ENCODE assay signal across 18 mouse cellular contexts in the genomic region with DNA sequence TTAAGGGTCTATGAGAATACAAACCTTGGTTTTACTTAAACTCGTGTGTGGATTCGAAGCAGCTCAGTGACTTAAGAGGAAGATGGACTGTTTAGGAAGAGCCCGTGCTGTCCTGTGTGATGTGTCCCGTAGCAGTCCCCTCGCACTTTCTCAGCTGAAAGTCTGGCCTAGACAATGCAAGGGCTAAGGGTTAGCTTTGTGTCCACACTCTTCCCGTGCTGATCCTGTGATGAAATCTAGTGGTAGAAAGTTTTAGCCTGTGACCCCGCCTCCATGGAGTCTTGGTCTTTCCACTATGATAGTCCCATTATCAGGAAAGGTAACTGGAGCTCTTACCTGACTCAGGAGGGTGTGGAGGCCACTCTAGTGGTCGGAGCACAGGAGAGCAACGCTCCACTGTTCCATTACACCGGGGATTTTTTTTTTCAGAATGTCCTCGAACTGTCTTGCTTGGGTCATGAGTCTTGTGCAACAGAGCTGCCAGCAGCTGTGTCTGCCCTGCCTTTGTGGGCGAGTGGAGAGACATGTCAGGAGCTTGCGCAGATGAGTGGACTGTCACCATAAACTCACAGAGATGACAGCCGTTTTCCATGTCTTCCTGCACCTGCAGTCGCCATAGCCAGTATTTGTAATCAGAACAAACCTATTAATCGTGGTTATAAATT. TPM values are rescaled to one million over a fixed set of nuclear protein-coding genes. Genes with fewer than 3 reads are reported as not detected.
DNase-seq lines count a peak whose midpoint lies in the region; ATAC-seq and TF ChIP-seq lines count a peak whose summit lies in the region.
"Had no signal": no experiment of that assay in that cellular context is flagged by ENCODE, and none has a peak within 500 bp of the region (broad histone marks: within the 10 kb centered on the region; RNA-seq: fewer than 3 reads in every experiment).

No protein-coding gene starts in this region.

- no peak for TF ChIP-seq CTCF in liver, embryonic 14.5 days (IDR thresholded peaks at IDR 0.05; ENCODE audit: low read depth)

- no peak overlapping the region for H3K4me3 ChIP-seq in heart, embryonic 11.5 days (ENCODE audit: low read depth, low read length)
- H3K4me3 ChIP-seq in liver, embryonic 14.5 days (ENCODE audit: insufficient read depth in 1 of 2, low read depth in 2 of 2, low read length in 2 of 2) = no peak overlapping the region
- H3K4me3 ChIP-seq: hindbrain, embryonic 13.5 days; limb, embryonic 15.5 days had no signal

- H3K9me3 ChIP-seq in heart, embryonic 11.5 days (replicated peaks; ENCODE audit: control insufficient read depth, low read length) = no peaks in the 10 kb centered on the region
- H3K9me3 ChIP-seq in liver, embryonic 14.5 days (ENCODE audit: control insufficient read depth, low read length) = no peaks in the 10 kb centered on the region
- H3K9me3 ChIP-seq: G1E; hindbrain, embryonic 13.5 days; limb, embryonic 15.5 days had no signal

- no peak overlapping the region for H3K4me2 ChIP-seq in heart, embryonic 11.5 days
- H3K4me2 ChIP-seq in liver, embryonic 14.5 days (ENCODE audit: low read depth) = no peak overlapping the region
- H3K4me2 ChIP-seq: hindbrain, embryonic 13.5 days; limb, embryonic 15.5 days had no signal

- H3K4me1 ChIP-seq in heart, embryonic 11.5 days (ENCODE audit: control insufficient read depth, insufficient read depth, low read length) = peaks cover 7% of the 10 kb centered on the region
- H3K4me1 ChIP-seq in liver, embryonic 14.5 days (replicated peaks; ENCODE audit: control insufficient read depth in 2 of 2, insufficient read depth in 2 of 2, low read length in 1 of 2) = peaks cover 0 to 6% of the 10 kb centered on the region in 2 experiments; a peak in 2 of 4 replicates

- no peak overlapping the region for H3K9ac ChIP-seq in heart, embryonic 11.5 days (ENCODE audit: low read depth, low read length)
- H3K9ac ChIP-seq in liver, embryonic 14.5 days (replicated peaks) = no peak overlapping the region
- H3K9ac ChIP-seq: hindbrain, embryonic 13.5 days; limb, embryonic 15.5 days had no signal

- H3K27ac ChIP-seq in heart, embryonic 11.5 days (ENCODE audit: low read depth, low read length) = no peak overlapping the region
- H3K27ac ChIP-seq in liver, embryonic 14.5 days = no peak overlapping the region
- H3K27ac ChIP-seq: hindbrain, embryonic 13.5 days; limb, embryonic 15.5 days had no signal

- peak; percentile 26 to 33 for DNase-seq in heart, adult 9 months (ENCODE audit: low spot score in 2 of 2)
- no peak for DNase-seq in liver, embryonic 14.5 days (ENCODE audit: low read depth in 3 of 3, low spot score in 3 of 3)
- no peak for DNase-seq in liver
- no peak for DNase-seq in layer of hippocampus, postnatal 14 days (ENCODE audit: low spot score in 2 of 2)
- DNase-seq: cerebellum, adult 11 months; cerebellum, postnatal 36 days; gastrocnemius, postnatal 14 days; kidney, adult 18-20 months; kidney, postnatal 25 days; retina, postnatal 1 day; thymus, adult 2 months had no signal

- no peak for TF ChIP-seq EP300 in liver, embryonic 14.5 days (IDR thresholded peaks at IDR 0.05; ENCODE audit: low read depth)

- WGBS in heart, embryonic 11.5 days (ENCODE audit: insufficient replicate concordance) = 84% methylated on average over 16 of the region's 16 CpGs
- 70% methylated on average over 16 of the region's 16 CpGs for WGBS in liver, embryonic 14.5 days (ENCODE audit: insufficient replicate concordance)

- H3K36me3 ChIP-seq in heart, embryonic 11.5 days (ENCODE audit: control insufficient read depth, insufficient read depth, low read length) = peaks cover 12% of the 10 kb centered on the region; the same call in 1 of the 2 replicates
- H3K36me3 ChIP-seq in liver, embryonic 14.5 days (replicated peaks; ENCODE audit: control insufficient read depth, insufficient read depth, low read depth) = peaks cover 7% of the 10 kb centered on the region; the same call in 1 of the 2 replicates

- ATAC-seq in heart, embryonic 11.5 days (replicated peaks; ENCODE audit: insufficient number of reproducible peaks, low FRiP score, low TSS enrichment) = no peak
- peak; percentile 42; the same call in 1 of the 2 replicates for ATAC-seq in liver, embryonic 14.5 days (ENCODE audit: insufficient read depth)
- ATAC-seq in common myeloid progenitor, adult 5-6 weeks (replicated peaks; ENCODE audit: low read depth, poor library complexity, severe bottlenecking) = peak; percentile 40
- peak; percentile 83 for ATAC-seq in megakaryocyte, adult 5-6 weeks (ENCODE audit: poor library complexity, severe bottlenecking)
- ATAC-seq: forebrain, embryonic 16.5 days had no signal

- H3K27me3 ChIP-seq in heart, embryonic 11.5 days (ENCODE audit: control insufficient read depth, insufficient read depth, low read length) = no peaks in the 10 kb centered on the region
- H3K27me3 ChIP-seq in liver, embryonic 14.5 days (ENCODE audit: control insufficient read depth, insufficient read depth, low read length) = no peaks in the 10 kb centered on the region
- H3K27me3 ChIP-seq: hindbrain, embryonic 13.5 days; limb, embryonic 15.5 days had no signal

RNA-seq across cellular contexts. Expression of a gene that starts 11.1 kb away (rescaled TPM):
- 11.3 and 15.2 TPM in 2 replicates for polyA plus RNA-seq in heart, embryonic 11.5 days (2014; fragmentation: Nextera tagmentation; extraction: Ambion mirVana)
- 4.5 and 5.0 TPM in 2 replicates for polyA plus RNA-seq in liver, embryonic 14.5 days (2012; rRNA removed)
- 3.3 and 4.0 TPM in 2 replicates for polyA plus RNA-seq in liver, embryonic 14.5 days (2014; fragmentation: Nextera tagmentation; extraction: Ambion mirVana)
- 23.3 and 38.6 TPM in 2 replicates for total RNA-seq in common myeloid progenitor, adult 5-6 weeks (2017)
- 16.8 and 21.2 TPM in 2 replicates for total RNA-seq in megakaryocyte, adult 5-6 weeks (2015)
- 15.1 and 20.4 TPM in 2 replicates for total RNA-seq in megakaryocyte, adult 5-6 weeks (2017)
- total RNA-seq in layer of hippocampus, postnatal 14 days (2021) = 1 to 10 TPM; 8.4 to 8.8 TPM

Comparison
In these comparisons a context has a peak if more than half of its experiments do, and no peak if none do; other contexts are left out.
1. DNase-seq: peak in heart, adult 9 months (2 of 2); none in liver, embryonic 14.5 days (0 of 3), liver (single experiment) and layer of hippocampus, postnatal 14 days (0 of 2).